Mouse (Mus musculus): ENCODE measurements around the gene Uso1.

The Uso1 gene

DNA sequence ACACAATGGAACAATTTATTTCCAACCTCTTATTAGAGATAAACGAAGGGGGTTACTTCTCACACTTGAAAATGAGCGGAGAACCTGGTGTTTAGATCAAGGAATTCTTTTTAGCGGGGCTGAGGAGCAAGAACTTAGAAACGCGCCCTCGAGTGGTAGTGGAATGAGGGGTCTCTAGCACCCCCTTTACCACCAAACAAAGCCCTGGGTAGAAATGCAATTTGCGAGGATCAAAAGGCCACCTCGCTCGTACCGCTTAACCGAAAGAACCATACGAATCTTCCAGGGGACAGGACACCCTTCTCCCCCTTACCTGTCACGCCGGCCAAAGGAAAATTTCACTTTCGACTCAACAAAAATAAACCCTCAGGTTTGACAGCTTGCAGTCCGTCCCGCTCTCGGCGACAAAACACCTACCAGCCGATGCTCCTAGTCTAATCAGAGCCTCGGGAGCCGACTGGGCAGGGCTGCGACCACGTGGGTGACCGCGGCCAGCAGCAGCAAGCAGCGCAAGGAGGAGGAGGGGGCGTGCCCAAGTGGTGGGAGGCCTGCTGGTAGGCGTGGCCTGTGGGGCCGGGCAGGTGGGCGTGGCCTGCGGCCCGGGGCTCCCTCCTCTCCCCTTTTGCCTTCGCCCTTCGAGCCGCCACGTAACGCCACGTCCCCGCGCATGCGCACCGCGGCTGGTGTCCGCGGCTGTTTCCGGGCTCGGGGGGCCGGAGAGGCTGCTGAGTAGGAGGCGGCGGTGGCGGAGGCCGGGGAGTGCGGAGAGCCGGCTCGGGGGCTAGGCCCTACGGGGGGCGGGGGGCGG is at the start of gene Uso1:
Uso1 (plus strand) TSS at position 700 of the 808 bp plus-strand sequence.
- peak; percentile 99 for DNase-seq

DNA sequence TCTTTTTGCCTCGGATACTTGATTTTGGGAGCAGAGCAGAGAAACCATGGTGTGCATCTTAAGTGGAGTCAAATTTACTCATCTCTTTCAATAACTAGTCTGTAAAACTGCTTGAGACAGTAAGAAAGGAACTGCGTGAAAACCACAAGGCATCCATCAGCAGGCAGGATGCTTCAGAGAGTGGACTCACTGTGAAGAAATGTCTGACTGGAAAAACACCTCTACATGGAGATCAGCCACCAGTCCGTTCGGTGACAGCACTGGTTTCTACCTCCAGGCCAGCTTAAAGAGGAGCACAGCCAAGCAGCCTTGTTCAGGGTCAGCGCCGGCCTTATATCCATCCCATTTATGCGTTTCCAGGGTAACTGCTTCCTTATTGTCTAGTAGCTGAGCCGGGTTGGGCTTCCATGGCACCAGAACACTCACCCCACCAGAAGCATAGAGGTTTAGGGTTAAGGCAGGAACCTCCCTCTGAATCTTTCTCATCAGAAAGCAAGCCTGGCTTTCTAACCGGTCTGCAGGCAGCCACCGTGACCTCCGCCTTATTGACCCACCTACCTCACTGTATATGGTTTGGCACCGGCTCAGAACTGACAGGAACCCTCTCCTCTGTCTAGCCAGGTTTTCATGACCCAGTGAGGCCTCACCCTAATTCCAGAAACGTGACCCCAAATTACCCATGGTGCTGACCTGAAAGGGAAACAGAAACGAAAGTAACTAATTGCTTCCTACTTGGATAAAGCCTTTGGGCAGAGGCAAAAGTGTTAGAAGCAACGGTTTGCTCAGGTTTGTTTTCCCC is 44.3 kb upstream of the Uso1 start:
- DNase-seq, result peak in 1 of 2 experiments; percentile 42

DNA sequence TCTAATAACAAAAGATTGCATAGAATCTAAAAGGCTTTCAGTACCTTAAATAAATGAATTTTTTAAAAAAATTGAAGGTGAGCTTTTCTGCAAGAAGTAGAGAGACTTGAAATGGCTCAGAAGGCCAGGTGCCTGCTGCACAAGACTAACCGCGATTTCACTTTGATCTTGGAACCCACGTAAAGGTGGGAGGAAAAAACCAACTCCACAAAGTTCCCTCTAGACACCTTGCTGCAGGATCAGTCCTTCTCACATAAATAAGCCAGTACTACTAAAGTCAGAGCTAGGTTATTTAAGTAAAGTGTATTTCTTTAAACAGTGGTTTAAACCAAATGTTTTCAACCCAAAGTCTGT is 43.7 kb upstream of the Uso1 start:
- DNase-seq, result no peak

DNA sequence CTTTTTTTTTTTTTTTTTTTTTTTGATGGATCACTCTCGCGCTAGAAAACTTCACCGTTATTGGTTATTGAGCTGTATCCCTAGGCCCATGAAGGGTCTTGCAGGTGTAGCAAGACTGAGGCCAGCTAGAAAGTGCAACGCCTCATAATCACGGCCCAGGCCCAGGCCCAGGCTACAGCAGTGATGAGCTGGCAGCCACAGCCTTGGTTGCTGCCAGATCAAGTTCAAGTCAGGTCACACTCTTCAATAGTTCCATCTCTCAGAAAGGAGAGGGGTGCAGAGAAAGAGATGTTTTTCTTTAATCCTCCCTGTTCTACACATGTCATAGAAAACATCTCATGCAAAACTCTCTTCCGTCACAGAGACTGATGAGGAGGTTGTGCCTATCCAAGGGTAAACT is 41.0 kb upstream of the Uso1 start:
- DNase-seq, result no peak

DNA sequence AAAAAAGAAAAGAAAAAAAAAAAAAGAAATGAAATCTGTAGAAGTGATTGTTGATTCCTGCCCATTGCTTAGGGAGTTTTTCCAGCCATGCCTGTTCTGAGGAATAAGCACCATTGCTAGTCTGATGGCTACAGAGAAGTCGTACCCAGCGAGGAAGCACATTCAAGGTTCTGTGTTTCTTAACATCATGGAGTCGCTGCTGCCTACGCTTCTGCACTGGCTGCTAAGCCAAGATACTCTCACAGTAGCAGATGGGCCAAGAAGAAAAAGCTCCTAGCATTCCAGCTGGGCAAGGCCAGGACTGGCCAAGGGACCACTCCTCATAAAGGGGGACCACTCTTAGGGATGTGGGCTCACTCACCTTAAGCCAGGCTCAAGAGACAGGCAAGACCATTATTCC is 40.0 kb upstream of the Uso1 start:
- no peak for DNase-seq

DNA sequence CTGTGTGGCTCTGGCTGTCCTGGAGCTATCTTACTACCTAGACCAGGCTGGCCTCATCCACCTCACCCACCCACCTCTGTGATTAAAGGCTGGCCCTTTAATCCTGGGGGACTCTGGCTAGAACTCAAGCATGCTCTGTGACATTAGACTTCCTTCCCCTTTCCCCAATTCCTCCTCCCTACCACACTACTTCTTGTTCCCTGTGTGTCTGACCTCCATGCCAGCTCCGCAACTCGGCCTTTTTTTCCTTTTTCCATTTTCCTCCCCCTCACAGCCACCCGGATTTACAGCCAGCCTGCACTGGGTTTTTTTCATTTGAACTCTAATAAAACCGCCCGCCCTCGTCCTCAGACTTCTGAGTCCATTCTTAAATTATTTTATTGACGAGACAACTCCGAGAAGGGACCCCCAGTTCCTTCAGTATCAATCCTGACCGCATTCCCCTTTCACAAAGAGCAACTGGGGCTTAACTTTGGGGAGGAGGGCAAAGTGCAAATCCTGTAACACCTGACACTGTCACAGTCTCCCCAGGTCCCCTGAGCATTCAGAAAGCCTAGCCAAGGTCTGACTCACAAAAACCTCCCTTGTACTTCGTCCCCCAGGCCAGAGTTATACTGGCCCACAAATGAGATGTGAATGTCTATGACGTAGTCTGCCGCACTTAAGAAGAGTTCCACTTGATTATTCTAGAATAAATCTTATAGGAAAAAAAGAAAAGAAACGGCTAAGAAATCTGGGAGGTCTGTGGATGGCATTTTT is 39.2 kb upstream of the Uso1 start:
- DNase-seq, result no peak

DNA sequence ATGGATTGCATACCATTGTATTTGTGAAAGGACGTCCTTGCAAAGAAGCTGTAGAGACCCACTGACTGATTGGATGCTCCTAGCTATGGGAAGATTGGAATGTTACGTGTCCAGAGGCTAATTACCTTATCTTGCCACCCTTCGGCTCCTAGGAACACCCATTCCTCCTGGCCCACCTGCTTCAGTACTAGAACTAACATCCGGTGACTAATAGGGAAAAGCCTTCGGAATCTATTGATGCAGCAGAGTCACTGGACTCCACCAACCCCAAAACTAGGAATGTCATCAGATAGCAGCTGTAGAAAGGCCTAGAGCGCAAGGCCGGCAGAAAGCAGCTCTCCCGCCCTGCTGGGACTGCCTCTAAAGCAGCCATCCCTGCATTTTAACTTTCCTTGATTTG is 36.1 kb upstream of the Uso1 start:
- DNase-seq, result no peak

DNA sequence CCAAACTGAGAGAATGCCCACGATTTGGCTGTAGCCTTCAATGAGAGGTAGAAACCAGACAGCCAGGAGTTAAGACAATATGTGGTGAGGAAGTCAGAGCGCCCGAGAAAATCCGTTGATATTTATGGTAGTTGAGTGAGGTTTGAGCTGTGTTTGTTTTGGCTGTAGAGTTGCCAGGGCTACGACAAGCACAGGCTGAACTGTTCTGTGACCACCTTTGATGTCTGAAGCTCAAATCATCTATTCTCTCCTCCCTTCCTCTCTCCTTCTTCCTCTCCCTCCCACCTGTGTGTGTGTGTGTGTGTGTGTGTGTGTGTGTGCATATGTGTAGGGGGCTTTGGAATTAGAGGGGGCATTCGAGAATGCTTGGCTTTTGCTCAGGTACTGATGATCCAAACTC is 34.7 kb upstream of the Uso1 start:
- DNase-seq, result no peak

DNA sequence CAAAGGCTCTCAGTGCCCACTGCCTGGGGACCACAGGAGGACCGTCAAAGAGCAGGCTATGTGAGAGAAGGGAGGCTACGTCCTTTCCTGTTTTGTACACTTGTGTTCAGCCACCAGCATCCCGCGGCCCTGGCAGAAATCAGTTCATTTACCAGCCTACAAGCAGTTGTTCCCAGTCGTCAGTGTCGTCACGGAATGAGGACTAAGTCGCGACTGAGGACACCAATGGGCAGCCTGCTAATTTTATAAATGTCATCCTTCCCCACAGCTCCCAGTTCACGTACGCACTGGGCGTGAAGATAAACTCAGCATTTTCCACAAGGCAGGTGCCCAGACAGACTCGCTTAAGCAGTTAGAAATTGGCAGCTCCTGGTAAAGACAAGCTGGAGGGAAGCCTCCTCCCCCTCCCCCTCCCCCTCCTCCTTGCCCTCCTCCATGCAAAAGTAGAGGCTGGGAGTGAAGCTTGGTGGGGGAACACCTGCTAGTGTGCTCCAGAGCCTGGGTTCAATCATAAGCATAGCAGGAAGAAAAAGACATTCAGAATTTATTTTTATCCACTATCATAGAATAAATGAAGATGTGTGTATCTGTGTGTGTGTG is 33.8 kb upstream of the Uso1 start:
- no peak for DNase-seq

DNA sequence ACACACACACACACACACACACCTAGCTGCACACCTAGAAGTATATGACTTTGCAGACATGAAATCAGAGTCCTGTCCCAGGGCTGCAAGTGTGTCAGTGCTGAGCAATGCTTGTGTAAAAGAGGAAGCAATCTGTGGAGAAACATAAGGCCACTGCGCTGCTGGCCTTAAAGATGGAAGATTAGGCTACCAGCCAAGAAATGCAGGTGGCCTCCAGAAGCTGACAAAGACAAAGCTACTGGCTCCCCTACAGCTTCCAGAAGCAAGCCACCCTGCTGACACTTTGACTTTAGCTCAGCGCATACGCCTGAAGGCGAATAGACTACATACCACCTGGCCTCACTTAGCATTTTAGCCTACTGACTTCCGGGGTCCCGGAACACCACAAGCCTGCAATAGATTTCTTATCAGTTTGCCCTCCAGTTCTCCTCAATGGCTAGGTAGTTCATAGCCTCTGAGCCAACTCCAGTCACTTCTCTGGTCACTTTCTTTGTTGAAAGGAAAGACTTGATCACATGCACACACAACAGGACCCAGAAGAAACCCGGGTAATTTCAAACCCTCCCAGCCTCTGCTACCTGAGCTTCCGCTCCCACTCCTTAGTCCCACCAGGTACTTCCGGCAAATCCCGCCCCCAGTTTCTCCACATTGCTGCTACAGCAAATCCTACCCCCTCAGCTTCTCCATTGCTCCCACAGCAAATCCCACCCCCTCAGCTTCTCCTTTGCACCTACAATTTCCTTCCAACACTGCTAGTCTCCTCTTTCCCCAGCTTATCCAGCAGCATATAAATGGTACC is 31.2 kb upstream of the Uso1 start:
- no peak for DNase-seq

DNA sequence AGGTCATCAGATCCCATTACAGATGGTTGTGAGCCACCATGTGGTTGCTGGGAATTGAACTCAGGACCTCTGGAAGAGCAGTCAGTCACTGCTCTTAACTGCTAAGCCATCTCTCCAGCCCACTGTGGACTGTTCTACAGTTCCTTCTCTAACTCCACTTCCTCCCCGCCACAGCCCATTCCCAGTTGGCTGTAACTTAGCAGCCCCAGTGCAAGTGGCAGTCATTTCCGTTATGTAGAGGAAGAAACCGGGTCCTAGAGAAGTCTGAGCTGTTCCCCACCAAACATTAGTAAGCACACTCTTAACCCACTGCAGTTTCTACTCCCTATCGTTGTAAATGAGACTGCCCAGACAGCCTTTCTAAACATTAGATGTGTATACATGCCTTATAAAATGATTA is 30.5 kb upstream of the Uso1 start:
- DNase-seq, result no peak

DNA sequence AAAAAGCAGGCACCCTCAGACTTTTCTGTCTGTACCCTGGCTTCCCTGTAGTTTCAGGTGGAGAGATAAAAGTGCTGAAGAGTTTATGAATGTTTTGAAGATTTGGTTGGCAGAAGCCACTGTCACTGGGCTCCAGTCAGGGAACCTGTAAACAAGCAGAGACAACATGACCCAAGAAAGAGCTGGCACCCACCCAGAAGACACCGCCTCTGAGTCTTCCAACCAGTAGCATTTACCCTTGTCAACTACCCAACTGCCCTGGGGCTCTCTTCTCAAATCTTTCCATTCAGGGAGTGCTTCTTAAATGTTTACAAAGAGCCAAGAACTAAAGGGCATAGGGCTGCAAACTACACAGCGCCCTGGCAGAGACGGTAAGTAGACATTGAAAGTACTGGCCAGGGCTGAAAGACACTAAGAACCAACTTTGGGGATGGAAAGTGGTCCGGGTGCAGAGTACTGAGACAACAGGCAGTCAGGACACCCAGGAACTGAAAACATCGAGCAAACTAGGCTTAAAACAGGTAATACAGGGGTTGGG is 26.9 kb upstream of the Uso1 start:
- no peak for DNase-seq

DNA sequence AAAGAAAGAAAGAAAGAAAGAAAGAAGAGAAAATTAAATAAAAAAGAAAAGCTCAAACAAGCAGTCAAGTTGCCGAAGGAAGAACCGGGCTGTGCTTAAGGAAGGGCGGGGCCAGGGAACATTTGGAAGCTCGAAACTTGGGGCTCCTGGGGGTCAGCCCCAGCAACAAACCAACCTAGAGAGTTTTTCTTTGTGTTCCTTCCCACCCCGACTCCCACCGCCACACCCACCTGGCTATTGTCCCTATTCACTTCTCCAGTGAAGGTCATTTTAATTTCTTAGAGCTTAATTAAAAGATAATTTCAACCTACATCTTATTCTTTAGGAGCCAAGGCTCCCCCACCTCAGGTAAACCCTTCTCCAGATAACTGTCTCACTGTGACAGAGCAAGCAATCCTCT is 25.6 kb upstream of the Uso1 start:
- DNase-seq, result no peak

DNA sequence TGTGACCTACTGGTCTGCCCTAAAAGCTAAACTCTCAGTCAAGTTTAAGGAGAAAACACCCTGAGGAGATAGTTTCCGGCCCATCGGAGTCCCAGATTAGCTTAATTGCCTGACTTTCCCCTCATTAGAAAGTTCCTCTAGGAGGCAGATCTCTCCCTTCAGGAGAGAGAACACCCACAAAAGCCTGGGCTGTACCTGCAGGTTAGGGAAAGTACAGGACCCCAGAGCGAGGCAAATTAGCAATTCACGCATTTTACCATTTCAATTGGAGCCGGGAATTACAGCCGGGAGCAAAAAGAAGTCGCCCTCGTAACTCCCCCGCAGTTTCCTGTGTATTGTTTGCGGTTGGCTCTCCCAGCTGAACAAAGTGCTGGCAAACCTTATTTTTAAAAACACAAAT is 25.2 kb upstream of the Uso1 start:
- no peak for DNase-seq

DNA sequence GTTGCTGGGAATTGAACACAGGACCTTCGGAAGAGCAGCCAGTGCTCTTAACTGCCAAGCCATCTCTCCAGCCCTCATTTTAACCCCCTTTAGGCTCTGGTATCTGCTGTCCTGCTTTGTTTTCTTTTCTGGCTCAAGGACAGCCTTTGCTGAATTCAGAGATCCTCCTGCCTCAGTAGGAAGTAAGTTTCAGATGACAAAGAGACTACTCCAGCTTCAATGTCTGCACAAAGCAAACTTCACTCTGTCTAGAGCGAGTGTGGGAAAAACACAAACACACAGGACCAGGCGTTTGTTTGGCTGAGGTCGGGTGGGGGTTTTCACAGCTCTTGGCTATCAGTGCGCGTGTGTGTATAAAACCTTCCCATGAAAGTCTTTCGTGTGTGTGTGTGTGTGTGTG is 24.3 kb upstream of the Uso1 start:
- DNase-seq, result no peak

DNA sequence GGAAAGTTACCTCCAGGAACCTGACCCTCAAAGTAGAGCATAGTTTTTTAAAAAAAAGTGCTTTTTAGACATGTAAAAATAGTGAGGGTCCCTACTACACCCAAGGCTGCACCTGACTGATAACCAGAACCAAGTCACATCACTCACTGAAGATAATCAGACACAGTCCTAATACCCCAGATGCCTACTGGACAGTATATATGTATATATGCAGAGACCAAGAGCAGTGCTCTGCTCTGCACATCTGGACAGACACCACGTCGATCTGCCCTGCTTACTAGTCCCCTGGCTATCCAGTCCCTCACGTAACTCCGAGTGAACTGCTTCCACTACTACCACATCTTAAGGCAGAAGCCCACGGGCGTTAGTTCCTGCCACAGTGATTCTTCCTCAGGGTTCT is 23.5 kb upstream of the Uso1 start:
- no peak for DNase-seq

DNA sequence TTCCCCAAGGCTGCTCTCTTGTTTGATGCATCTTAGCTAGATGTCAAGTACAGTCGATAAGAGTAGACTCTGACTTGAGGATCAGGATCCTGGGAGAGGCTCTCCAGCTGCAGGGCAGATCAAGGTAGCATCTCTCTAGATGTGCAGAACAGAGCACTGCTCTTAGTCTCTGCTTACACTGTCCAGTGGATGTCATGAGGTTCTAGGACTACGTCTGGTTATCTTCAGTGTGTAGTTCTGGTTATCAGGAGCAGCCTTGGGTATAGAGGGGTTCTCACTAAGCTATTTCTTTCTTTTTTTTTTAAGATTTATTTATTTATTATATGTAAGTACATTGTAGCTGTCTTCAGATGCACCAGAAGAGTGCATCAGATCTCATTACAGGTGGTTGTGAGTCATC is 22.8 kb upstream of the Uso1 start:
- DNase-seq, result no peak

DNA sequence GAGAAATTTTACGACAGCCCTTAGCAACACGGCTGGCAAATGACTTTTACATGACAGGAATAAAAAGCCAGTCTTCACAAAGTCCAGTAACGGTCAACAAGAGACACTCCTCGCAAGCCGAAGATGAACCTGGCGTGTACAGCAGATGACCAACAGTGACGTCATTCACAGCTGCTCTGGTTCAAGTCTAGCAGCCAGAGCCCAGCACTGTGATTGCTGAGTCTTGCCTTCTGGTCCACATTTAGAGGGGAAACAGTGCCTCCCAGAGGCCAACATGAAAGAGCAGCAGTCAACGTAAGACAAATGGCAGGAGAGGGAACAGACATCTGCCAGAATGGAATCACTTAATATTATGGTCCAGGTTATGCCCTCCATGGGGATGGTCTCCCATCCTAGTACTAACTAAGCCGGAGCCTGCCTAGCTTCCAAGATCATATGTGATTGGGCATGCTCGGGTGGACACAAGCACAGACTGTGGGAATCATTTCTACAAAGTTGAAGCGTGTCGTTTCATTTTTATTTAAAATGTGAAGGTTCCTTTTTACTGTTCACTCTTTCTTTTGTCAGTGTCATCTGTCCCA is 19.8 kb upstream of the Uso1 start:
- peak; percentile 69 to 80 for DNase-seq

DNA sequence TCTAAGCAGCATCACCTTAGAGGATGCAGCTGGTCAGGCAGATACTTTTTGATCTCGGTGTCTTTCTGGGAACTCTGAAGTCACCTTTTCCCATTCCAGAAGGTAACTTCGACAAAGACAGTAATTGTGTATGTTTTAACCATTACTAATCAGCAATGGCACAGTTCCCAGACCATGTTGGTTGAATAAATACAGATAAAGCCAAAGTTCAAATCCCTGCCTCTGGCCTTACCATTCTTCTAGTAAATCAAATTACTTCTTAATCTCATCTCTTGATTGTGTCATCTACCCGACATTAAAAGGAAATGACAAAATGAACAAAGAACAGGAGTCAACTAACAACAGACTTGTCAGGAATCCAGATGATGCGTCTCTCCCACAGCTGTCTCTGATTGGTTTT is 16.1 kb upstream of the Uso1 start:
- DNase-seq, result no peak

DNA sequence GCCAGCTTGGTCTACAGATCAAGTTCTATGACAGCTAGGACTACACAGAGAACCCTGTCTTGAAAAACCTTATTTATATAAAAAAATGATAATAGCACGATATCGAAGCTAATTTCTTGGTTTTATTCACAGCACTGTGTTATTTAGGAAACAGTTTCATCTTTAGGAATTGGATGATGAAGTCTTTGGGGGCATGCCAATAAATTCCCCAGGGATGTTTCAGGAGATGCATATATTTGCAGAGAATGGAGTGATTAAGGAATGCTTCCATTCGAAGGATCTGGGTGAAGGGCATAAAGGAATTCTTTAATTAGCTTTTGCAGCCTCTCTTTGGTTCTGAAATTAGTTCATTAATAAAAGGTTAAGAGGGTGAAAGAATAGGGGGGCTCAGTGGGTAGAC is 12.3 kb upstream of the Uso1 start:
- no peak for DNase-seq

DNA sequence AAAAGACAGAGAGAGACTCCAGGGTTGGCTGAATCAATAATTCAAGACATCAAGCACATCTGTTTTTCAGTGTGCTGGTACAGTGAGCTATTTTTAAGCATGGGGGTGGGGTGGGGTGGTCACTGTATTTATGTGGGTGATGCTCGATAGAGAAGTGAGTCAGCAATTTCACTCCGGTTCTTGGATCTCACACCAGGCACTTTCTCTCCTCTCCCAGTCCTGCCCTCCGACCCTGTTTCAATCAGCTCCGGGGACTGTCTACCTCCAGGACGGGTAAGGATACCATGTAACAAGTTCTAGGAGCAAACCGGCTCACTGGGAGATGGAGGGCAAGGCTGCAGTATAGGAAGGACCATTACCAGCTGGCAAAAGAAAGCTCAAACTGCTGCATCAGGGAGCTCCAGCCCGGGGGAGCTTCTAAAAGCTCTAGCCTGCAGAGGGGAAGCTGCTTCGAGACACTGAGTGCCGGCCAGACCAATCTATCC is 10.6 kb upstream of the Uso1 start:
- no peak for DNase-seq

DNA sequence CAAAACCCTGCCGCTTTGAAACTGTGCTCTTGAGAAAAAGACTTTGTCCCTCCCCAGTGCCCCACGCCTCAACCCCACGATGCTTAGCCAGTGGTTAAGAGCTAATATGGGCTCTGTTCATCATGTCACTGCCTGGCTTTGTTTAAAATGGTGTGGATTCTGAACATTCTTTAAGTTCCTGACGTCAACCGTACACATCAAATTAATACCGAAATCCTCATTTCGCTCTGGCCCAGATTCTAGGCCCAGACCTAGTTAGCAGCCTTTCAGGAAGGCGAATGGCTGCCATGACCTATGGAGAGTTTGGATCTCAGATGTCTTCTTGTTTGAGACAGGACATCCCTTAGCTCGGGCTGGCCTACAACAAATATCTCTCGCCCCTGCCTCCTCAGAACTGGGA is 10.0 kb upstream of the Uso1 start:
- DNase-seq, result no peak
